Mouse (Mus musculus) cerebellum, adult 11-12 months (tissue): Measurements from ENCODE around the gene Ahdc1.
"Not testable (repeated sequence)": the region's sequence is repeated elsewhere in the genome, so short reads cannot be mapped to it uniquely, and the experiment has no call there.

Experiments used
- DNase-seq: peaks from one replicate; pipeline ENCODE4 v3.0.0; 2022

Gene Ahdc1

GRCm38 (mm10) chr4:132997469-132998237, 13.4 kb upstream of the Ahdc1 start:
- DNase-seq, result no peak

DNA sequence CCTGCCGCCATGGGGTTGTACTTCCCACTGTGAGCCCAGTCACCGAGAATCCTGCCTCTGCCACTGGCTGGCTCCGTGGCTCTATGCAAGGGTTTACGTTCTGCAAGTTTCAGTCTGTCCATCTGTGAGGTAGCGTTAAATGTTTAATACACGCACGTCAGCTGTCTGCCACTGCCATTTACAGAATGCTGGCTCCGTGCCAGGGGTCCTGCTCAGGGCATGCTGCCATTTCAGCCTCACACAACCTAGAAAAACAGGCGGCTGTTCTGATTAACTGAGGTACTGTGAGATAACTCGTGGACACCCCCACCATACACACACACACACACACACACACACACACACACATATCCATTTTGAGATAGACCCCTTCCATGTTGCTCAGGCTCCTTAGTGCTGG, 8.2 kb upstream of the Ahdc1 start:
- peak; percentile 59 for DNase-seq

DNA sequence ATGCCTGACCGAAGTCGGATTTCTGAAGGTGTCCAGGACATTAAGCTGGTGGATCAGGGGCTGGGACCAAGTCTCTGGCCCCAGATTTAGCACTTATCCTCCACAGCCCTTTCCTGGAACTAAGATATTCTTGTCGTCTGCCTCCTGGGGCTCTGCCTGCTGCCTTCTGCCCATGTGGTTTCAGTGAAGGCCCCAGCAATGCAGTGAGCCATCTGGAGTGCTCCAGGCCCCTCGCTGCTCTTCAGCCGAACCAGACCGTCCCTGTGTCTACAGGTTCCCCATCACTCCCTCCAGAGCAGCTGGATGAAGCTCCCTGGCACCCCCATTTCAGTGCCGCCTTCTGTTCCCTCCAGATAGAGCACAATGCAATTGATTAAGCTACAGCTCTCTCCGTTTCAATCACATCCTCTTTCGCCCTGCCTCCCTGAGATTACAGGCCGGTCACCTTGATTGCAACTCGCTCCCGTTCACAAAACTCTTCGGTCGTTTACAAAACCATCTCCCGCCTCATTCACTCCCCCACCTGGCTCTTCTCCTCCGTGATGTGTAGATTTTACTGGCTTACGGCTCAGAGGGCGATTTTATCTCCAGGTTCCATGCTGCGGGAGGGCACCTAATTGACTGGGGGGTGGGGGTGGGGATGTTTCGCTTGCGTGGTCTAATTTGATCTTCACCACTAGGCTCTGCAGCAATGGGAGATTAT, 7.6 kb upstream of the Ahdc1 start:
- DNase-seq, result peak; percentile 56

DNA sequence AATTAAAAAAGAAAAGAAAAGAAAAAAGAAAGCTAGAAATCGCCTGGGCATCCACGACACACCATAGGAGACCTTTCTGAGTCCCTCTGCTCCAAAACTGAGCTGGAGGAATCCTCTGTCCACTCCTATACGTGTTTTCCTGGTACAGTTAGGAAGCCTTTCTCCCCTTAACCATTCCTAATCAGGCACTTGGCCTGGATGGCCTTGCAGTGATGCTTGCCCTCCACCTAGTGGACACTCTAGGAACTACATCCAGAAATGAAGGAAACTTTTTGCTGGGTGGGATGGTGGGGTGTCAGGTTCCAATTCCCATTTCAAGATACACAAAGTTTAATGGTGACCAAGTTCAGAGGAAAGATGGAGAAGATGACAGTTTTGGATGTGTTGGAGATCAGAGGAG, 5.8 kb upstream of the Ahdc1 start:
- peak; percentile 63 for DNase-seq

- not testable (repeated sequence) for DNase-seq
Measured at GRCm38 (mm10) chr4:133005885-133006451, 5.1 kb upstream of the Ahdc1 start.

DNA sequence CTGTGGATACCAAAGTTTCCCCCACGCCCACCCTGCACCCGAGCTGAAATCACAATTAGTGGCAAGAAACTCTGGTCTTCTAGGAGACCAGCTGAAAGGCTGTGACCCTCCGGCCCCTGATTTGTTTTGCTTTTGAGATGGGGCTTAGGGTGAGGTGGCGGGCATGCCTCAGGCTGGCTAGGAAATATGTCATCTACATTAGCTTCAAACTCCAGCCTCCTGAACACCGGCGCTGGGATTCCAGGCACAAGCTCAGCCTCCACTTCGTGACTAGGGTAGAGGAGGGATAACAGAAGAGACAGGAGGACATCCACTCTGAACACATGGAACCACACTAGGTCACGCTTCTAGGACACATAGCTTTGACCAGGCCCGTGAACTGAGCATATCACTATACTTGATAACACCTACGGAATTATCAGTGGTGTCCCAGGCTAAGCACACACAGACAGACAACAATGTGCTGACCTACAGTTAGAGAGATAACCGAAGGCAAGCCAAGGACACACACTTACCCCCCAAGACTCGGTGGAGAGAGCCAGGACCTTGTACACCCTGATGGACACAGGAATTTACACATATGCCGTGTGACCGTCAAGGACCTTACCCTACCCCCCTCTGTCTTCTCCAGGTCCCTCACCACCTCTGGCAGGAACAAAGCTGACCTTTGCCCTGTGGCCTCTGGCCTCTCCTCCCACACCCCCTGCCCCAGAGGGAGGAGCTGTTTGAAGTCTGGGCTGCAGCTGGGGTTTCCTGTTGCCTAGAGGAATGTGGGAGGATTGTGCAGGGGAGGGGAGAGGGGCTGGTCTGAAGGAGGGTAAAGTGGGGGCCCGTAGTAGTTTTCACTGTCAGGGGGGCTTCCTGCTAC, 3.3 kb upstream of the Ahdc1 start:
- peak; percentile 63 for DNase-seq

DNA sequence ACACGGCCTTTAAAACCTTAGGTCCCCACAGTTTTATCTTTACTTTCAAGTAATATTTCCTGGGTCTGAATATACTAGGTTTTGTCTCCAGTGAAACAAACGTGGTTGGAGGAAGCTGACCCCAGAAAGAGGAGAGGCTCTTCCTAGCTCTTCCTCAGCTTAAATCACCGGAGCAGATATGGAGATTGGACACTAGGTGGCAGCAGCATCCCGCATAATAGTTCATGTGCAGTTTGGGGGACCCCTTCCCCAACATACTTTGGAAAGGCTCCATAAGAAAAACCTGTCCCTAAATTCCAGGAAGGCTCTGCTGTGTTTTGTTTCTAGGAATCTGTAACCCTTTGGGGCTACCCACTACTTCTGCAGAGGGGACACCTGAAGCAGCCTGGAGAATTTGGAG, 1.9 kb upstream of the Ahdc1 start:
- peak; percentile 59 for DNase-seq

DNA sequence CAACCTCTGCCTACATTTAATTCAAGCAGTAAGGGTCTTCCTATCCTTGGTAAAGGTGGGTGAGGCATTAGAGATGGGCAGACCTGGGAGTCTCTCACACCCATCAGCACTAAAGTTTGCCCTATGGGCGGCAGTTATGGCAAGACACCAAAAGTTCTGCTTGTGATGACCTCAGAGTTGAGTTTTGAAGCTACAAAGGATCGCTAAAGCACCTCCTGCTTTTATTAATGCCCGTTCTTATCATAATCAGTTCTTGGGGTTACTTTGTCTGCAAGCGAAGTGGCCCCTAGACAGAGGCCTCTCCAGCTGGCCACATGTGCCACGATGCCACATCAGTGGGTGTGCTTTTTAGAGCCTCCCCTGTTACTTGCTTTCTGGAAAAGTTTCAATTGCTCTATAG, 1.4 kb upstream of the Ahdc1 start:
- DNase-seq, result peak; percentile 51

DNA sequence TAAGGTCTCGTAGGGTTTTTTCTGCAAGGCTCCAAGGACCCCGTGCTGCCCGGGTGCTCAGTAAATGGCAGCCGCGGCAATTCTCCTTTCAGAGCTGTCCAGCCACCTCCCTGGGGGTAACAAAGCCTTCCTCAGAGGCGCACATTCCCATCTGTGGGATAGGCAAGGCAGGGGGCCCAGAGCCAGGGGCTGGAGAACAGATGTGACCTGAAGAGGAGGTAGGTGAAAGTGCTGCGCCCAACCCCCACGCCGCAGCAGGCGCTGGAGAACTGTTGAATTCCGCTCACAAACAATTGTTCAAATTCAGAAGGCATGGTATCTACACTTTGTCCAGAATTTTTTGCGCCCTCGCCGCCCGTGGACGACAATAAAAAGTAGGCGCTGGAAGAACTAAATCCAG, 449 bp upstream of the Ahdc1 start:
- DNase-seq, result peak; percentile 72

- peak; percentile 76 for DNase-seq
Measured at GRCm38 (mm10) chr4:133011821-133012775, 1.0 kb downstream of the Ahdc1 start.

DNA sequence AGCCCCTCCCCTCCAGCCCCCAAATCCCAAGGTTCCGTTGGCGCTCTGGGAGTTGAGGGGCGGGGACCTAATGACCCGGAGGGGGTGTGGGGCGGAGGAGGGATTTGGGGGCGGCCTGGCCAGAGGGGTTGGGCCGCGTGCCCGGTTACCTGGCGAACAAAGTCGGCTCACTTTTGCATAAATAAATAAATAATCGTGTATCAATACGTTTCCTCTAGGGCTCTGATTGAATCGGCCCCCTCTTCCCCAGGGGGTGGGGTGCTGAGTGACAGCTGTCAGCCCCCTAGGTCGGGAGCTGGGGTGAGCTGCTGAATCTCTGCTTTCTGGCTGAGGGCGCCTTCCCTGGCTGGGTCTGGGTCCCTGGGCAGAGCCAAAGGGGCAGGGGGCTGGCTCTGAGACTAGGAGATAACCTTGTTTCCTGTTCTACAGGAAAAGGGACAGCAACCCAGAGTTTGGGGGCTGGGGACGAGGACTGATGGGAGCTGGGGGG, 1.8 kb downstream of the Ahdc1 start:
- DNase-seq, result peak; percentile 78

DNA sequence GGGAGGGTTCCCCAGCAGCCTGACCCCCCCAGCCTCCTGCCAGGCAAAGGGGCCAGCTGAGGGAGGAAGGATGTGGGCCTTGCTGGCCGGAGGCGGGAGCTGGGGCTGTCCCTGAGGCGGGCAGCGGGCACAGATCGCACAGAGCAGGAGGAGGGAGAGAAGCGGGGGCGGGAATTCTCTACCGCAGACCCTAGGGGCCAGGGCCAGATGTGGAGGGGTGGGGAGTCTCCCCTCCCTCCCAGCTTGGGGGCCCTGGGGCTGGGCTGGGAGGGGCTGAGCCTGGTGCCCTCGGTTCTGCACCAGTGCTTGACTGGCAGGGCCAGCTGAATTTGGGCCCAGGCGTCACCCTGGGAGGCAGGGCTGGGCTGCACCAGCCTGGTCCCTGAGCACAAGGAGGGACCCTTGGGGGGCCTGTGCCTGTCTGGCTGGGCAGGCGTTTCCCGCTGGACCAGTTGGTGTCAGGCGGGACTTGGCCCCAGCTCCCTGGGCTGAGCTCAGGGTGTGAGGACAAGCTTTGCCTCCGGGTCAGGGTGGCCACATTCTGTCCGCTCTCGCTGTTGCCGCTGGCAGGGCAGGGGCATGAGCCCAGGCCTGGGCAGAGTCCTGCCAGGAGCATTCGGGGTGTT, 2.3 kb downstream of the Ahdc1 start:
- peak; percentile 82 for DNase-seq

GRCm38 (mm10) chr4:133014088-133014487, 3.0 kb downstream of the Ahdc1 start:
- DNase-seq, result peak; percentile 80

- DNase-seq, result peak; percentile 75
Measured at GRCm38 (mm10) chr4:133014896-133015709, 4.0 kb downstream of the Ahdc1 start.

DNA sequence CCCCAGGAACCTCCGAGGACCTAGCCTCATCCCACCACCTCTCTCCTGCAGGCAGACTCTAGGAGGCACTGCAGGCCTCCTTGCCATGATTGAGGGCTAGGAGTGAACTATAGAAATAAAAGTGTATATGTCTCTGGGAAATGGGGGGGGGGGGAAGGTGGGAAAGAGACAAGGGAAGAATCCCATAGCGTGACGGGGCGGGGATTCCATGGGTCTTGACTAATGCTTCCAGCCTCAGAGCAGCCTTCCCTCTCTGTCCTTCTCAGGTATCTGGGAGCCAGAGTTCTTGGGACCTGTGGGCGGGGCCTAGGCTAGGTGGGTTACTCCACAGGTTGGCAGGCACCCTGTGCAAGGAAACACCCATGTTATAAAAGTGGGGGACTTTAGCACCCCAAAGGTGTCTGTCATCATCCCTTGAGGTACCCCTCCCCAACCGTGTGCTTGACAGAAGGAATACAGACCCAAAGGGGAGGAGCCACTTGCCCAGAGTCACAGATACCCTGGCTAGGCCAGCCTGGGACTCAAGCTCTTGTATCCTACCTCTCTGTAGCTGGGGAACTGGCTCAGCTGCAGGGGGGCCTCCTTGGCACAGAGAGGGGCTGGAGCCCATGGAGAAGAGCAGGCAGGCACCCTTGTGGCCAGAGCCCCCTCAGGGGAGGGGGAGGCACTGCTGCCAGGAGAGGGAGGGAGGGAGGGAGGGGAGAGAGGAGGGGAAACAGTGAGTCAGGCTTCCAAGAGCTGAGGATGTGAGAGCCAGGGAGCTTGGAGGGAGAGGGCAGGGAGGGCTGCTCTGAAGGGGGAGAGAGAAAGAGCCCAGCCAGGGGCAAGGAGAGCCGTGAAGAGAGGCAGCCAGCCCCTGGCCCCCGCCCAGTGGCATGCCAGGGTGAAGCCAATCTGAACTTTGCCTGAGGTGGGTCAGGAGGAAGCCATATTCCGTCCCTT, 4.9 kb downstream of the Ahdc1 start:
- peak; percentile 70 for DNase-seq

DNA sequence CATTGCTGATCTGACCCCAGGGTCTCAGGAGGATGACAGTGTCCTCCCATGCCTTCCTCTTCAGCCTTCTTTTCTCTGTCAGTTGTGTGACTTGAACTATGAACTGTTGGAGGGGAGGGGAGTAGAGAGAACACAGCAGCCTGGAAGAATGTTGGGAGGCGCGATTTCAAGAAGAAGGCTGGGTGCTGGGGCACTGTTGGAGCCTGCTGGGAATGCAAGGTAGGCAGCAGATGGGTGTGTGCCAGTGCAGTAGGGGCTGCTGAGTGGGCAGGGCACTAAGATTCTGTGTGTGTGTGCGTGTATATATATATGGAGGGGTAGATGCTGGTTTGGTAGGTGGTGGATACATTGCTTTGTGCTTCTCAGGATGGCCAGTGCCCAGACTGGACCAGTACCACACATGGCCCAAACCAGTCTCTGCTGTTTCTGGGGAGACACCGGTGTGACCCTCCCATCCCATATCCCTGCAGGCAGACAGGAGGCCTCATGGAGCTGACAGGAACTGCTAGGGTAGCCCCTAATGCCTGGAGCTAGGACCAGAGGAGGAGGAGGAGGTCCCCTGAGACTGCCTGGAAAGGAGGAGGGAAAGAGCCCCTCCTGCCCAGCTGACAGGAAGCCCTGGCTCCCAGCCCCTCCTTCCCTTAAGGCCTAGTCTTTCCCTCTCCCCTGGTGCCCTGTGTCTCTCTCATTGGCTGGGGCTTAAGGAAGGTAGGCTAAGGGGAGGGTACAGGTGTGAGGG, 5.8 kb downstream of the Ahdc1 start:
- peak; percentile 52 for DNase-seq

DNA sequence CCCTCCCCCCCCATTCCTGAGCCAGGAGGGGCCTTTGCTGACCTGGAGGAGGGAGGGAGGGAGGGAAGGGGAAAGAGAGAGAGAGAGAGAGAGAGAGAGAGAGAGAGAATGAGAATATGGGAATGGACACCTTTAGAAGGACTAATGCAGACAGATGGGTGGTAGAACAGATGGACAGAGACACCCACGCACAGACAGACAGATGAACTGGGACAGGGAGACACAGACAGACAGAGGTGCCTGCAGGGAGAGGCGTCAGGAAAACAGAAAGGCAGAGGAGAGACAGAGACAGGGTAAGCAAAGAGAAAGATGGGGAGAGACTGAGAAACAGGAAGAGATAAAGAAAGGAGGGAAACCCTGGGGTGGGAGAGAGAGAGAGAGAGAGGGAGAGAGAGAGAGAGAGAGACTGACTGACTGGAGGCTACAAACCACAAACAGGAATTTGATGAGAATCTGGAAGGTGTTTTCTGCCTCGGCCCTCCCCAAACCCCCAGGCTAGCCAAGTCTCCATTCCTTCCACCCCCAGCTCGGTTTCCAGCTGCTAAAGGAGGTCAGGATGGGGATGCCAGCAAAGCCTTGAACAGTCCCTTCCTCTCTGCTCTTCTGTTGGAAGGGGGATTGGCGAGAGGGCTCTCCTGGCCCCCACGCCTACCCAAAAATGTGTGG, 6.7 kb downstream of the Ahdc1 start:
- no peak for DNase-seq
